Mouse (Mus musculus) embryonic facial prominence, embryonic 10.5 days (tissue): Measurements from ENCODE around the gene Ralgds. TPM values are rescaled to one million over a fixed set of nuclear protein-coding genes. Genes with fewer than 3 reads are reported as not detected.

Source experiments
- DNase-seq: peaks from one replicate; pipeline ENCODE4 v3.0.0-alpha.2; 2017; ENCODE audit warnings: low spot score
- H3K27ac ChIP-seq: fragments of 300-500 bp; sonication (generic); replicated peaks from 2 replicates; pipeline ENCODE4 v1.5.1; 2016; ENCODE audit warnings: mild to moderate bottlenecking
- H3K27me3 ChIP-seq: fragments of 300-500 bp; sonication (generic); replicated peaks from 2 replicates; pipeline ENCODE4 v1.6.1; 2016; ENCODE audit warnings: low read depth, mild to moderate bottlenecking; ENCODE audit not compliant: poor library complexity, severe bottlenecking
- H3K36me3 ChIP-seq: fragments of 300-500 bp; sonication (generic); replicated peaks from 2 replicates; pipeline ENCODE4 v1.6.1; 2016; ENCODE audit warnings: mild to moderate bottlenecking, moderate library complexity
- H3K4me1 ChIP-seq: fragments of 300-500 bp; sonication (generic); 2 replicates; pipeline ENCODE4 v1.6.1; 2016
- H3K4me3 ChIP-seq: fragments of 300-500 bp; sonication (generic); 2 replicates; pipeline ENCODE4 v1.5.1; 2016; ENCODE audit warnings: mild to moderate bottlenecking, moderate library complexity
- H3K9me3 ChIP-seq: fragments of 300-500 bp; sonication (generic); 2 replicates; pipeline ENCODE4 v1.6.1; 2016; ENCODE audit warnings: mild to moderate bottlenecking
- WGBS: fragments of 180-500 bp; shearing (Covaris S2); methylation state at CpG from one replicate; pipeline ENCODE4 v1.1.7; 2016; 5-methylcytosine and 5-hydroxymethylcytosine counted together
- polyA plus RNA-seq: library from polyadenylated mRNA; unstranded; fragments of >200 nt; fragmentation: Nextera tagmentation; extraction: Ambion mirVana; gene quantifications from 2 replicates; pipeline ENCODE4 v1.2.1, GENCODE M21; 2016

Gene Ralgds
- polyA plus RNA-seq, 1 experiment from 2014 or later: 44.2 TPM

- Histone ChIP-seq H3K4me1 (peaks cover 88% of the 10 kb centered on the region), H3K27ac (peak overlapping the region; percentile 89; the same call in 1 of the 2 replicates)
Observed at GRCm38 (mm10) chr2:28536766-28537633, 24.1 kb downstream of the Ralgds start.

DNA sequence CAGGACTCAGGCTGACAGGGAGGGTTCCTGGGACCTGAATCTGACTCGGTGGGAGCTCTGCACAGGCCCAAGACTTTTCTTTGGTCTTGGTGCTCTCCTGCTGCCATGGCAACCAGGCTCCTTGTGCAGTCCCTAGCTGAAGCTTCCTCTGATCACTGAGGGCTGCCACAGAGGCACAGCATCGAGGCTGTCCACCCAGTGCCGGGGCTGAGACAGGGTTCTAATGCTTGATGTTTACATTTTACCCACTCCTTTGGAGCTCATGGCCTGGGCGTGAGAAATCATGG is 24.7 kb downstream of the Ralgds start:
- Histone ChIP-seq H3K27ac (peak overlapping the region; percentile 41; the same call in 1 of the 2 replicates), H3K36me3 (peaks cover 35% of the 10 kb centered on the region), H3K9me3 (no peaks in the 10 kb centered on the region), H3K4me3 (no peak overlapping the region), H3K27me3 (no peaks in the 10 kb centered on the region), H3K4me1 (peaks cover 83% of the 10 kb centered on the region)
- WGBS: 58% methylated on average over 4 of the region's 4 CpGs
- no peak for DNase-seq

More at GRCm38 (mm10) chr2:28536766-28537633, 24.1 kb downstream of the Ralgds start:
- Histone ChIP-seq H3K9me3 (no peaks in the 10 kb centered on the region), H3K4me3 (no peak overlapping the region), H3K27me3 (no peaks in the 10 kb centered on the region), H3K36me3 (peaks cover 30% of the 10 kb centered on the region)
- 80% methylated on average over 11 of the region's 11 CpGs for WGBS
- no peak for DNase-seq

- Histone ChIP-seq H3K4me1 (peaks cover 76% of the 10 kb centered on the region), H3K27me3 (no peaks in the 10 kb centered on the region), H3K9me3 (no peaks in the 10 kb centered on the region), H3K27ac (peak overlapping the region; percentile 71), H3K4me3 (no peak overlapping the region), H3K36me3 (peaks cover 42% of the 10 kb centered on the region)
- WGBS: 79% methylated on average over 8 of the region's 8 CpGs
- DNase-seq: no peak
Observed at GRCm38 (mm10) chr2:28537995-28538816, 25.3 kb downstream of the Ralgds start.

- peak overlapping the region; percentile 71 for H3K27ac ChIP-seq
- 53% methylated on average over 1 of the region's 1 CpGs for whole genome bisulfite sequencing
- peaks cover 47% of the 10 kb centered on the region for H3K36me3 ChIP-seq
- no peaks in the 10 kb centered on the region for H3K9me3 ChIP-seq
- H3K4me3 ChIP-seq: peak overlapping the region; percentile 23; the same call in 1 of the 2 replicates
- no peaks in the 10 kb centered on the region for H3K27me3 ChIP-seq
- H3K4me1 ChIP-seq: peaks cover 71% of the 10 kb centered on the region
- no peak for DNase-seq
Observed at GRCm38 (mm10) chr2:28538817-28539128, 25.8 kb downstream of the Ralgds start.

- no peaks in the 10 kb centered on the region for H3K27me3 ChIP-seq
- DNase-seq: peak; percentile 70
- H3K4me3 ChIP-seq: peak overlapping the region; percentile 23; the same call in 1 of the 2 replicates
- peaks cover 52% of the 10 kb centered on the region for H3K36me3 ChIP-seq
- WGBS: 43% methylated on average over 7 of the region's 7 CpGs
- H3K4me1 ChIP-seq: peaks cover 66% of the 10 kb centered on the region
- H3K9me3 ChIP-seq: no peaks in the 10 kb centered on the region
- peak overlapping the region; percentile 71 for H3K27ac ChIP-seq
Observed at GRCm38 (mm10) chr2:28539206-28539605, 26.3 kb downstream of the Ralgds start.

GRCm38 (mm10) chr2:28539949-28540348 is 27.0 kb downstream of the Ralgds start:
- H3K36me3 ChIP-seq: peaks cover 59% of the 10 kb centered on the region
- peaks cover 59% of the 10 kb centered on the region for H3K4me1 ChIP-seq
- DNase-seq: no peak
- no peak overlapping the region; the same call in 1 of the 2 replicates for H3K4me3 ChIP-seq
- H3K27ac ChIP-seq: peak overlapping the region; percentile 71
- 81% methylated on average over 2 of the region's 2 CpGs for WGBS
- no peaks in the 10 kb centered on the region for H3K9me3 ChIP-seq
- no peaks in the 10 kb centered on the region for H3K27me3 ChIP-seq

GRCm38 (mm10) chr2:28540587-28541227 is 27.8 kb downstream of the Ralgds start:
- no peak for DNase-seq
- Histone ChIP-seq H3K4me3 (no peak overlapping the region), H3K4me1 (peaks cover 51% of the 10 kb centered on the region), H3K36me3 (peaks cover 67% of the 10 kb centered on the region), H3K9me3 (no peaks in the 10 kb centered on the region), H3K27ac (peak overlapping the region; percentile 71; the same call in 1 of the 2 replicates), H3K27me3 (no peaks in the 10 kb centered on the region)
- 85% methylated on average over 8 of the region's 8 CpGs for whole genome bisulfite sequencing

DNA sequence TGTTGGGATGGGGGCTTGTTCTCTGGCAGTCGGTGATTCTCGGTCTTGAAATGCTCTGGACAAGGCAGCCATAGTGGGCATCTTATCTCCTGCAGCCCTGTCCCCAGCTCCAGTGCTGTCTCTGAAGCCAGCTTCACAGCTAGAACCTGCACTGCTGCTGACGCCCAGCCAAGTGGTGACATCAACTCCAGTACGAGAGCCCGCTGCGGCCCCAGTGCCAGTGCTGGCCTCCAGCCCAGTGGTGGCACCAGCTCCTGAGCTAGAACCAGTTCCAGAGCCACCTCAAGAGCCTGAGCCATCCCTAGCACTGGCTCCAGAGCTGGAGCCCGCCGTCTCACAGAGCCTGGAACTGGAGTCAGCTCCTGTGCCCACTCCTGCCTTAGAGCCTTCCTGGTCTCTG is 31.0 kb downstream of the Ralgds start:
- H3K9me3 ChIP-seq: no peaks in the 10 kb centered on the region
- 93% methylated on average over 8 of the region's 8 CpGs for WGBS
- no peak overlapping the region for H3K4me3 ChIP-seq
- peaks cover 92% of the 10 kb centered on the region for H3K36me3 ChIP-seq
- no peaks in the 10 kb centered on the region for H3K27me3 ChIP-seq
- peaks cover 25% of the 10 kb centered on the region for H3K4me1 ChIP-seq
- no peak for DNase-seq
- no peak overlapping the region for H3K27ac ChIP-seq

- Histone ChIP-seq H3K27ac (no peak overlapping the region), H3K9me3 (no peaks in the 10 kb centered on the region), H3K4me3 (no peak overlapping the region), H3K4me1 (peaks cover 6% of the 10 kb centered on the region; the same call in 1 of the 2 replicates), H3K27me3 (no peaks in the 10 kb centered on the region), H3K36me3 (peaks cover 98% of the 10 kb centered on the region)
- no peak for DNase-seq
Observed at GRCm38 (mm10) chr2:28545976-28546375, 33.1 kb downstream of the Ralgds start.

DNA sequence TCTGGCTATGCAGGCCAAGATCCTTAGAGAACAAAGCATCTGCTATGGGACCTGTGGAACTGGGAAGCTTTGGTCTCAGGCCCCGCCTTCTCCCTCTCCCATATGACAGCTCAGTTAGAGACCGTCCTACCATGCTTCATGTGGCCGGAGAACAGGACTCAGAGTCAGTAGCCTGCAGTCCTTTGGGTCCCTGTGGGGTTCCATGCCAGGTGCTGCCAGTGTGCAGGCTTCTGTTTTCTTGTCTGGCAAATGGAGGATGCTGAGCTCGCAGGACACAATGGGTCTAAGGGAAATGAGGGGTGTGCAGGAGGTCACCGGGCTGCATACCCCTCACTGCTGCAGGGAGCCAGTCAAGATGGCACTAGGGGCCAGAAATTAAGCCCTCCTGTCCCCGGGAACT is 33.6 kb downstream of the Ralgds start:
- H3K36me3 ChIP-seq: peaks cover 100% of the 10 kb centered on the region
- DNase-seq: no peak
- no peaks in the 10 kb centered on the region for H3K9me3 ChIP-seq
- H3K4me1 ChIP-seq: peaks cover 6% of the 10 kb centered on the region; the same call in 1 of the 2 replicates
- 80% methylated on average over 6 of the region's 6 CpGs for WGBS
- no peak overlapping the region for H3K4me3 ChIP-seq
- H3K27me3 ChIP-seq: no peaks in the 10 kb centered on the region
- no peak overlapping the region for H3K27ac ChIP-seq

DNA sequence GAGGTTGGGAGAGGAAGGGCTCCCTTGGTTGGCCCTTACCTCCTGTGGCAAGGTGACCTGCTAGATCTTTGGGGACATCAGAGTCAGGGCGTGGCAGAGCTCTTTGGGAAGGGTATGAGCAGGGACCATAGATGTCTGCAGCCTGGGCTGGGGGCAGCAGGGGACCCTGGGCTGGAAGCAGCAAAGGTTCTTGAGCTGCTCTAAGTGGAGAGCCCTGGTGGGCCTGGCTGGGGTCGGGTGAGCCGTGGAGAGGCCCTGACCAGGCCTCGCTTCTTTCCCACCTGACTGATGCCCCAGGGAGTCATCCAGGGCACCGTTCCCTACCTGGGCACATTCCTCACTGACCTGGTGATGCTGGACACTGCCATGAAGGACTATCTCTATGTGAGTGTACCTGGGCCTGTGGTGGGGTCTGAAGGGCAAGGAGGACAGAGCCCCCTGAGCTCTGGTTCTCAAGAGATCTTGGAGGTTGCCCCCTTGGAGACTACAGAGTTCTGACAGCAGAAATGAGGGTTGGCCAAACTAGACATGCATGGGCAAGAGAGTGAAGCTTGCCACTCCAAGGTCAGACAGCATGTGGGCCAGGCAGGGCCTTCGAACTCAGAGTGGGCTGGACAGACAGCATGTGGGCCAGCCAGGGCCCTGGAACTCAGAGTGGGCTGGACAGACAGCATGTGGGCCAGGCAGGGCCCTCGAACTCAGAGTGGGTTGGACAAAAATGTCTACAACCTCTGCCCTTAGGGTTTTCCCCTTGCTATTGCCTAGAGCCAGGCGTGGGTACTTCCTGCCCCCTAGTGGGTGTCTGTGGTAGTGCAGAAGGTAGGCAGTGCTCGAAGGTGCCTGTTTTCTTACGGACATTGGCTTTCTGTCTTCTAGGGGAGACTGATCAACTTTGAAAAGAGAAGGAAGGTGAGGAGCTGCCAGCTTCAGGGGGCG is 34.6 kb downstream of the Ralgds start:
- H3K36me3 ChIP-seq: peaks cover 100% of the 10 kb centered on the region
- peak; percentile 85 for DNase-seq
- no peaks in the 10 kb centered on the region for H3K27me3 ChIP-seq
- H3K4me1 ChIP-seq: peaks cover 6% of the 10 kb centered on the region; the same call in 1 of the 2 replicates
- no peak overlapping the region for H3K4me3 ChIP-seq
- H3K27ac ChIP-seq: no peak overlapping the region; the same call in 1 of the 2 replicates
- no peaks in the 10 kb centered on the region for H3K9me3 ChIP-seq
- WGBS: 51% methylated on average over 11 of the region's 11 CpGs
